Mouse (Mus musculus): ENCODE data around the gene Anapc7. TPM values are rescaled to one million over a fixed set of nuclear protein-coding genes. Genes with fewer than 3 reads are reported as not detected.
"Not testable (repeated sequence)": the region's sequence is repeated elsewhere in the genome, so short reads cannot be mapped to it uniquely, and the experiment has no call there.

Gene Anapc7
- polyA plus RNA-seq, 1 experiment from 2014 or later: 27.4 TPM

GRCm38 (mm10) chr5:122461431-122461830 is 39.9 kb downstream of the Anapc7 start:
- Histone ChIP-seq H3K4me2 (no peak overlapping the region), H3K4me1 (replicated peaks; ENCODE audit: control insufficient read depth, insufficient read depth, low read length) (no peaks in the 10 kb centered on the region), H3K36me3 (ENCODE audit: control insufficient read depth, insufficient read depth, low read length) (peaks cover 81% of the 10 kb centered on the region), H3K27ac (ENCODE audit: low read depth, low read length) (no peak overlapping the region), H3K4me3 (ENCODE audit: low read depth, low read length) (no peak overlapping the region), H3K9me3 (ENCODE audit: control insufficient read depth, low read length) (no peaks in the 10 kb centered on the region), H3K9ac (ENCODE audit: low read depth, low read length) (no peak overlapping the region), H3K27me3 (replicated peaks; ENCODE audit: control insufficient read depth, insufficient read depth, low read length) (no peaks in the 10 kb centered on the region)
- DNase-seq (ENCODE audit: low spot score) (no peak), ATAC-seq (replicated peaks; ENCODE audit: low FRiP score) (no peak)
- 90% methylated on average over 9 of the region's 9 CpGs for WGBS

- 76% methylated on average over 5 of the region's 5 CpGs for WGBS
- Histone ChIP-seq H3K9ac (ENCODE audit: low read depth, low read length) (no peak overlapping the region), H3K27ac (ENCODE audit: low read depth, low read length) (no peak overlapping the region), H3K4me3 (ENCODE audit: low read depth, low read length) (no peak overlapping the region), H3K27me3 (replicated peaks; ENCODE audit: control insufficient read depth, insufficient read depth, low read length) (no peaks in the 10 kb centered on the region), H3K9me3 (ENCODE audit: control insufficient read depth, low read length) (no peaks in the 10 kb centered on the region), H3K36me3 (ENCODE audit: control insufficient read depth, insufficient read depth, low read length) (peaks cover 61% of the 10 kb centered on the region), H3K4me2 (no peak overlapping the region), H3K4me1 (replicated peaks; ENCODE audit: control insufficient read depth, insufficient read depth, low read length) (no peaks in the 10 kb centered on the region)
- ATAC-seq (replicated peaks; ENCODE audit: low FRiP score) (no peak), DNase-seq (ENCODE audit: low spot score) (no peak)
Observed at GRCm38 (mm10) chr5:122471658-122472057, 50.2 kb downstream of the Anapc7 start.

- Histone ChIP-seq H3K27me3 (replicated peaks; ENCODE audit: control insufficient read depth, insufficient read depth, low read length) (no peaks in the 10 kb centered on the region), H3K27ac (ENCODE audit: low read depth, low read length) (no peak overlapping the region), H3K4me3 (ENCODE audit: low read depth, low read length) (no peak overlapping the region), H3K36me3 (ENCODE audit: control insufficient read depth, insufficient read depth, low read length) (peaks cover 40% of the 10 kb centered on the region), H3K4me2 (no peak overlapping the region), H3K4me1 (replicated peaks; ENCODE audit: control insufficient read depth, insufficient read depth, low read length) (no peaks in the 10 kb centered on the region), H3K9me3 (ENCODE audit: control insufficient read depth, low read length) (no peaks in the 10 kb centered on the region), H3K9ac (ENCODE audit: low read depth, low read length) (no peak overlapping the region)
- no peak for ATAC-seq (replicated peaks; ENCODE audit: low FRiP score)
- WGBS: 83% methylated on average over 4 of the region's 4 CpGs
- DNase-seq (ENCODE audit: low spot score): no peak
Observed at GRCm38 (mm10) chr5:122474643-122475363, 53.3 kb downstream of the Anapc7 start.

GRCm38 (mm10) chr5:122476078-122476477 is 54.6 kb downstream of the Anapc7 start:
- no peak overlapping the region for H3K4me3 ChIP-seq (ENCODE audit: low read depth, low read length)
- peaks cover 36% of the 10 kb centered on the region for H3K36me3 ChIP-seq (ENCODE audit: control insufficient read depth, insufficient read depth, low read length)
- WGBS: 51% methylated on average over 3 of the region's 3 CpGs
- H3K9me3 ChIP-seq (ENCODE audit: control insufficient read depth, low read length): no peaks in the 10 kb centered on the region
- no peak overlapping the region for H3K27ac ChIP-seq (ENCODE audit: low read depth, low read length)
- no peaks in the 10 kb centered on the region for H3K27me3 ChIP-seq (replicated peaks; ENCODE audit: control insufficient read depth, insufficient read depth, low read length)
- H3K9ac ChIP-seq (ENCODE audit: low read depth, low read length): no peak overlapping the region
- no peak for ATAC-seq (replicated peaks; ENCODE audit: low FRiP score)
- H3K4me1 ChIP-seq (replicated peaks; ENCODE audit: control insufficient read depth, insufficient read depth, low read length): no peaks in the 10 kb centered on the region
- H3K4me2 ChIP-seq: no peak overlapping the region
- no peak for DNase-seq (ENCODE audit: low spot score)

- H3K4me3 ChIP-seq (ENCODE audit: low read depth, low read length): no peak overlapping the region
- peaks cover 40% of the 10 kb centered on the region; the same call in 1 of the 2 replicates for H3K36me3 ChIP-seq (ENCODE audit: control insufficient read depth, insufficient read depth, low read length)
- no peaks in the 10 kb centered on the region for H3K9me3 ChIP-seq (ENCODE audit: control insufficient read depth, low read length)
- DNase-seq (ENCODE audit: low spot score) (no peak), ATAC-seq (replicated peaks; ENCODE audit: low FRiP score) (no peak)
- H3K4me2 ChIP-seq: no peak overlapping the region
- no peaks in the 10 kb centered on the region for H3K4me1 ChIP-seq (replicated peaks; ENCODE audit: control insufficient read depth, insufficient read depth, low read length)
- no peaks in the 10 kb centered on the region for H3K27me3 ChIP-seq (replicated peaks; ENCODE audit: control insufficient read depth, insufficient read depth, low read length)
- H3K27ac ChIP-seq (ENCODE audit: low read depth, low read length): no peak overlapping the region; the same call in 1 of the 2 replicates
- no peak overlapping the region for H3K9ac ChIP-seq (ENCODE audit: low read depth, low read length)
- WGBS: 89% methylated on average over 3 of the region's 3 CpGs
Observed at GRCm38 (mm10) chr5:122477492-122477891, 56.0 kb downstream of the Anapc7 start.

GRCm38 (mm10) chr5:122479131-122479530 is 57.6 kb downstream of the Anapc7 start:
- Histone ChIP-seq H3K27ac (ENCODE audit: low read depth, low read length) (no peak overlapping the region), H3K27me3 (replicated peaks; ENCODE audit: control insufficient read depth, insufficient read depth, low read length) (no peaks in the 10 kb centered on the region), H3K4me1 (replicated peaks; ENCODE audit: control insufficient read depth, insufficient read depth, low read length) (no peaks in the 10 kb centered on the region), H3K9me3 (ENCODE audit: control insufficient read depth, low read length) (no peaks in the 10 kb centered on the region), H3K9ac (ENCODE audit: low read depth, low read length) (no peak overlapping the region), H3K36me3 (ENCODE audit: control insufficient read depth, insufficient read depth, low read length) (peaks cover 42% of the 10 kb centered on the region), H3K4me3 (ENCODE audit: low read depth, low read length) (no peak overlapping the region), H3K4me2 (no peak overlapping the region)
- DNase-seq (ENCODE audit: low spot score) (no peak), ATAC-seq (replicated peaks; ENCODE audit: low FRiP score) (no peak)
- WGBS: 79% methylated on average over 2 of the region's 2 CpGs

- Histone ChIP-seq H3K27ac (ENCODE audit: low read depth, low read length) (no peak overlapping the region), H3K36me3 (ENCODE audit: control insufficient read depth, insufficient read depth, low read length) (peaks cover 50% of the 10 kb centered on the region), H3K27me3 (replicated peaks; ENCODE audit: control insufficient read depth, insufficient read depth, low read length) (no peaks in the 10 kb centered on the region), H3K4me1 (replicated peaks; ENCODE audit: control insufficient read depth, insufficient read depth, low read length) (no peaks in the 10 kb centered on the region), H3K4me3 (ENCODE audit: low read depth, low read length) (no peak overlapping the region), H3K9me3 (ENCODE audit: control insufficient read depth, low read length) (no peaks in the 10 kb centered on the region), H3K9ac (ENCODE audit: low read depth, low read length) (no peak overlapping the region), H3K4me2 (no peak overlapping the region)
- 90% methylated on average over 5 of the region's 5 CpGs for WGBS
- DNase-seq (ENCODE audit: low spot score) (no peak), ATAC-seq (replicated peaks; ENCODE audit: low FRiP score) (no peak)
Observed at GRCm38 (mm10) chr5:122481844-122482243, 60.4 kb downstream of the Anapc7 start.

- H3K9ac ChIP-seq (ENCODE audit: low read depth, low read length): no peak overlapping the region
- H3K9me3 ChIP-seq (ENCODE audit: control insufficient read depth, low read length): no peaks in the 10 kb centered on the region
- no peak for ATAC-seq (replicated peaks; ENCODE audit: low FRiP score)
- H3K36me3 ChIP-seq (ENCODE audit: control insufficient read depth, insufficient read depth, low read length): peaks cover 46% of the 10 kb centered on the region
- no peak for DNase-seq (ENCODE audit: low spot score)
- H3K4me3 ChIP-seq (ENCODE audit: low read depth, low read length): no peak overlapping the region
- 74% methylated on average over 6 of the region's 6 CpGs for WGBS
- no peaks in the 10 kb centered on the region for H3K4me1 ChIP-seq (replicated peaks; ENCODE audit: control insufficient read depth, insufficient read depth, low read length)
- H3K27ac ChIP-seq (ENCODE audit: low read depth, low read length): no peak overlapping the region
- H3K27me3 ChIP-seq (replicated peaks; ENCODE audit: control insufficient read depth, insufficient read depth, low read length): no peaks in the 10 kb centered on the region
- H3K4me2 ChIP-seq: no peak overlapping the region
Observed at GRCm38 (mm10) chr5:122482733-122483391, 61.4 kb downstream of the Anapc7 start.

GRCm38 (mm10) chr5:122486243-122486642 is 64.8 kb downstream of the Anapc7 start:
- WGBS: 83% methylated on average over 5 of the region's 5 CpGs

More at GRCm38 (mm10) chr5:122486243-122486642, 64.8 kb downstream of the Anapc7 start:
- H3K9ac ChIP-seq (ENCODE audit: low read depth, low read length); ATAC-seq (replicated peaks; ENCODE audit: low FRiP score); H3K27me3 ChIP-seq (replicated peaks; ENCODE audit: control insufficient read depth, insufficient read depth, low read length); H3K4me3 ChIP-seq (ENCODE audit: low read depth, low read length); H3K4me1 ChIP-seq (replicated peaks; ENCODE audit: control insufficient read depth, insufficient read depth, low read length); DNase-seq (ENCODE audit: low spot score); H3K27ac ChIP-seq (ENCODE audit: low read depth, low read length); H3K4me2 ChIP-seq; H3K9me3 ChIP-seq (ENCODE audit: control insufficient read depth, low read length): not testable (repeated sequence)
- H3K36me3 ChIP-seq (ENCODE audit: control insufficient read depth, insufficient read depth, low read length): peaks cover 54% of the 10 kb centered on the region
